Mouse (Mus musculus) large intestine, adult 2 months (tissue): ENCODE results near the gene Ppp1r16b. TPM values are rescaled to one million over a fixed set of nuclear protein-coding genes. Genes with fewer than 3 reads are reported as not detected.

Experiments
- DNase-seq: peaks from one replicate; pipeline ENCODE4 v3.0.0-alpha.2; 2012; ENCODE audit warnings: low read depth, low spot score
- WGBS: fragments of 180-500 bp; shearing (Covaris S2); methylation state at CpG from one replicate; pipeline ENCODE4 v1.1.7; 2018; 5-methylcytosine and 5-hydroxymethylcytosine counted together
- polyA plus RNA-seq: library from polyadenylated mRNA; depleted of rRNA; stranded (reverse); fragments of >200 nt; gene quantifications from 2 replicates; pipeline ENCODE4 v1.2.3, GENCODE M21; 2012; rRNA removed

The Ppp1r16b gene
- polyA plus RNA-seq: 2.7 and 3.5 TPM in 2 replicates

- whole genome bisulfite sequencing: 73% methylated on average over 4 of the region's 4 CpGs
- no peak for DNase-seq
These were observed at the start of gene Ppp1r16b for GRCm38 (mm10) chr2:158665098-158665497. Ppp1r16b (plus strand) TSS chr2:158665398.

GRCm38 (mm10) chr2:158615702-158616101 lies 49.5 kb upstream of the Ppp1r16b start:
- no peak for DNase-seq

GRCm38 (mm10) chr2:158616296-158616695 lies 48.9 kb upstream of the Ppp1r16b start:
- DNase-seq: no peak

More at GRCm38 (mm10) chr2:158615702-158616101, 49.5 kb upstream of the Ppp1r16b start:
- 5% methylated on average over 13 of the region's 13 CpGs for WGBS

GRCm38 (mm10) chr2:158616790-158617189 lies 48.4 kb upstream of the Ppp1r16b start:
- WGBS: 8% methylated on average over 11 of the region's 11 CpGs

More at GRCm38 (mm10) chr2:158616296-158616695, 48.9 kb upstream of the Ppp1r16b start:
- WGBS: under 1% methylated on average over 12 of the region's 12 CpGs

GRCm38 (mm10) chr2:158624718-158625222 lies 40.4 kb upstream of the Ppp1r16b start, which contains the start of gene Actr5:
Actr5 (plus strand) TSS chr2:158624888.
- WGBS: under 1% methylated on average over 39 of the region's 39 CpGs
- DNase-seq: peak; percentile 88

More at GRCm38 (mm10) chr2:158616790-158617189, 48.4 kb upstream of the Ppp1r16b start:
- no peak for DNase-seq

GRCm38 (mm10) chr2:158625231-158625630 lies 40.0 kb upstream of the Ppp1r16b start:
- DNase-seq: no peak
- under 1% methylated on average over 44 of the region's 44 CpGs for WGBS

GRCm38 (mm10) chr2:158625697-158626096 lies 39.5 kb upstream of the Ppp1r16b start:
- DNase-seq: no peak

GRCm38 (mm10) chr2:158628858-158629257 lies 36.3 kb upstream of the Ppp1r16b start:
- 86% methylated on average over 3 of the region's 3 CpGs for WGBS
- DNase-seq: no peak

More at GRCm38 (mm10) chr2:158625697-158626096, 39.5 kb upstream of the Ppp1r16b start:
- WGBS: 16% methylated on average over 8 of the region's 8 CpGs

- no peak for DNase-seq
- WGBS: 66% methylated on average over 1 of the region's 1 CpGs
These were observed 35.8 kb upstream of the Ppp1r16b start for GRCm38 (mm10) chr2:158629414-158629813.

GRCm38 (mm10) chr2:158631873-158632272 lies 33.3 kb upstream of the Ppp1r16b start:
- no peak for DNase-seq
- 91% methylated on average over 5 of the region's 5 CpGs for WGBS

GRCm38 (mm10) chr2:158641869-158642268 lies 23.3 kb upstream of the Ppp1r16b start:
- no peak for DNase-seq
- 18% methylated on average over 2 of the region's 2 CpGs for WGBS

- WGBS: 92% methylated on average over 2 of the region's 2 CpGs
- no peak for DNase-seq
These were observed 22.6 kb upstream of the Ppp1r16b start for GRCm38 (mm10) chr2:158642587-158642986.

GRCm38 (mm10) chr2:158643791-158644190 lies 21.4 kb upstream of the Ppp1r16b start:
- WGBS: 68% methylated on average over 3 of the region's 3 CpGs
- DNase-seq: no peak

- no peak for DNase-seq
- WGBS: 57% methylated on average over 7 of the region's 7 CpGs
These were observed 13.9 kb upstream of the Ppp1r16b start for GRCm38 (mm10) chr2:158651159-158651908.

- peak; percentile 50 for DNase-seq
- 5% methylated on average over 4 of the region's 4 CpGs for WGBS
These were observed 12.2 kb upstream of the Ppp1r16b start for GRCm38 (mm10) chr2:158652985-158653384.

- no peak for DNase-seq
- 66% methylated on average over 9 of the region's 9 CpGs for WGBS
These were observed 10.5 kb upstream of the Ppp1r16b start for GRCm38 (mm10) chr2:158654717-158655116.

- DNase-seq: no peak
- WGBS: 87% methylated on average over 4 of the region's 4 CpGs
These were observed 9.4 kb upstream of the Ppp1r16b start for GRCm38 (mm10) chr2:158655806-158656205.

GRCm38 (mm10) chr2:158658822-158659221 lies 6.4 kb upstream of the Ppp1r16b start:
- no peak for DNase-seq
- WGBS: 9% methylated on average over 6 of the region's 6 CpGs

- WGBS: 67% methylated on average over 3 of the region's 3 CpGs
- DNase-seq: no peak
These were observed 5.9 kb upstream of the Ppp1r16b start for GRCm38 (mm10) chr2:158659346-158659745.

- WGBS: 61% methylated on average over 13 of the region's 13 CpGs
- DNase-seq: no peak
These were observed 1.0 kb downstream of the Ppp1r16b start for GRCm38 (mm10) chr2:158666071-158666800.
